Mouse (Mus musculus) embryo, embryonic 10.5 days (tissue): Measurements from ENCODE around the gene Mcm3ap.

Experiments used
- DNase-seq: peaks from one replicate; pipeline ENCODE4 v3.0.0-alpha.2; 2015; ENCODE audit warnings: low spot score

The Mcm3ap gene

GRCm38 (mm10) chr10:76468203-76469162 is at the start of gene Mcm3ap, which contains the start of gene Ybey:
Mcm3ap (plus strand) TSS chr10:76468927.
Ybey (minus strand) TSS chr10:76469114.
- peak; percentile 96 for DNase-seq

GRCm38 (mm10) chr10:76425674-76426073 is 43.1 kb upstream of the Mcm3ap start:
- no peak for DNase-seq

- DNase-seq: no peak
Observed at GRCm38 (mm10) chr10:76433925-76434324, 34.8 kb upstream of the Mcm3ap start.

GRCm38 (mm10) chr10:76439107-76439890 is 29.4 kb upstream of the Mcm3ap start:
- DNase-seq: no peak

GRCm38 (mm10) chr10:76440281-76440680 is 28.4 kb upstream of the Mcm3ap start, which contains the start of gene AC141477.1:
AC141477.1 (minus strand) TSS chr10:76440444.
- DNase-seq: no peak

- peak; percentile 98 for DNase-seq
Observed at GRCm38 (mm10) chr10:76442178-76443088, 26.3 kb upstream of the Mcm3ap start, which contains the start of gene Pcnt. Pcnt (minus strand) TSS chr10:76442786.

- DNase-seq: no peak
Observed at GRCm38 (mm10) chr10:76445996-76446681, 22.6 kb upstream of the Mcm3ap start.

- DNase-seq: no peak
Observed at GRCm38 (mm10) chr10:76447406-76448229, 21.1 kb upstream of the Mcm3ap start.

- DNase-seq: no peak
Observed at GRCm38 (mm10) chr10:76448851-76449250, 19.9 kb upstream of the Mcm3ap start, which contains the start of gene 2610028H24Rik. 2610028H24Rik (plus strand) TSS chr10:76449081.

- peak; percentile 75 for DNase-seq
Observed at GRCm38 (mm10) chr10:76455289-76455688, 13.4 kb upstream of the Mcm3ap start.

GRCm38 (mm10) chr10:76461255-76461654 is 7.5 kb upstream of the Mcm3ap start:
- no peak for DNase-seq

GRCm38 (mm10) chr10:76462312-76462711 is 6.4 kb upstream of the Mcm3ap start:
- no peak for DNase-seq

GRCm38 (mm10) chr10:76462721-76463120 is 6.0 kb upstream of the Mcm3ap start:
- DNase-seq: no peak

GRCm38 (mm10) chr10:76473759-76474158 is 5.0 kb downstream of the Mcm3ap start:
- DNase-seq: no peak

- no peak for DNase-seq
Observed at GRCm38 (mm10) chr10:76480851-76481250, 12.1 kb downstream of the Mcm3ap start.

GRCm38 (mm10) chr10:76481480-76481879 is 12.8 kb downstream of the Mcm3ap start:
- DNase-seq: no peak

- no peak for DNase-seq
Observed at GRCm38 (mm10) chr10:76486302-76486701, 17.6 kb downstream of the Mcm3ap start.

GRCm38 (mm10) chr10:76488265-76488664 is 19.5 kb downstream of the Mcm3ap start:
- no peak for DNase-seq

GRCm38 (mm10) chr10:76489205-76489604 is 20.5 kb downstream of the Mcm3ap start:
- no peak for DNase-seq

GRCm38 (mm10) chr10:76493527-76493926 is 24.8 kb downstream of the Mcm3ap start:
- DNase-seq: no peak
